Mouse (Mus musculus) ES-E14 (cell line): ENCODE measurements at regions not wholly inside any gene's neighbourhood (a gene's known extent, or its start where the extent isn't known, plus 50 kb on each side); places are given as distances from the start of the nearest gene placed in this dataset.

ENCODE experiments used
- CHD2 ChIP-seq: IDR thresholded peaks from 2 replicates; pipeline ENCODE4 v1.6.1; 2014; ENCODE audit warnings: mild to moderate bottlenecking, low read depth, low read length, inconsistent platforms
- HCFC1 ChIP-seq: IDR thresholded peaks from 2 replicates; pipeline ENCODE4 v1.6.1; 2012; ENCODE audit warnings: low read length, inconsistent platforms, borderline replicate concordance; ENCODE audit not compliant: insufficient read depth
- ZNF384 ChIP-seq: IDR thresholded peaks from 2 replicates; pipeline ENCODE4 v1.6.1; 2012; ENCODE audit warnings: low read depth, low read length, inconsistent platforms

GRCm38 (mm10) chr4:101356954-101357891, 61.9 kb upstream of the Ak4 start:
- no peak; the same call in 1 of the 2 replicates for TF ChIP-seq HCFC1
- TF ChIP-seq ZNF384, result no peak
- no peak for TF ChIP-seq CHD2
